8 mouse cellular contexts compared by ENCODE assay signal in the genomic region with DNA sequence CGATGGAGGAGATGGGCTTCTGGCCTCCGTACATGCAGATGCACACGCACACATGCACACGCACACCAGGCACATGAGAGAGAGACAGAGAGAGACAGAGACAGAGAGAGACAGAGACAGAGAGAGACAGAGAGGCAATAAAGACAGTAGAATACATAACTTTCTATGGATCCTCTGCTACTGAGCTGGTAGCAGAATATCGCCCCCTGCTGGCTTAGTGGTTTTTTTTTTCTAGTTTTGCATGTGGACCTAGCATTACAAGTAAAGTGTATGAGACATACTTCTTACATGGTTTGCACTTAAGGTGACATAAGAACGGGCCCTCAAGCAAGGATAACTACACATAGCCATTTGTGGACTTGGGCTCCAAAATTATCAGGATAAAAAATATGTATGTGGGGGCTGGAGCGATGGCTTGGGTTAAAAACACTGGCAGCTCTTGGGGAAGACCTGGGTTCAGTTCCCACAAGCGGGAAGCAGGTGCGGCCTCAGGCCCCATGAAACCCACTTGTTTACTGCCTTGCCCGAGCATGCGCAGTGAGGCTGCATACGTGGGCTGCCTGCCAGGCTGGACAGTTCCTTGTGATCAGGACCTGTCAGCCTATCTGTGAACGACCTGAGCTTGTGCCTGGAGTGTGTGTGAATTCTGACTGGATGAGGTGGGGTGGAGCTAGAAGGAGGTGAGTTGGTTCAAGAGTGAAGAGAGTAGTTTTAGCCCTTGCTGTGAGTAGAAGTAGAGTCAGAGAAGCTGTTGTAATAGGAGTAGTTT.
DNase-seq lines count a peak whose midpoint lies in the region; ATAC-seq and TF ChIP-seq lines count a peak whose summit lies in the region.

No protein-coding gene starts in this region.

- H3K9me3 ChIP-seq in kidney, postnatal 0 days (replicated peaks; ENCODE audit: low read length): no peaks in the 10 kb centered on the region
- H3K9me3 ChIP-seq in kidney, embryonic 16.5 days (ENCODE audit: low read length): no peaks in the 10 kb centered on the region
- no peaks in the 10 kb centered on the region for H3K9me3 ChIP-seq in forebrain, embryonic 15.5 days

- no peaks in the 10 kb centered on the region for H3K36me3 ChIP-seq in kidney, postnatal 0 days (ENCODE audit: insufficient read depth, low read length)
- no peaks in the 10 kb centered on the region for H3K36me3 ChIP-seq in kidney, embryonic 16.5 days (ENCODE audit: insufficient read depth, low read length)
- no peaks in the 10 kb centered on the region for H3K36me3 ChIP-seq in forebrain, embryonic 15.5 days

- no peaks in the 10 kb centered on the region for H3K4me1 ChIP-seq in kidney, postnatal 0 days (replicated peaks; ENCODE audit: insufficient read depth, low read length)
- H3K4me1 ChIP-seq in kidney, embryonic 16.5 days (ENCODE audit: insufficient read depth, low read length): no peaks in the 10 kb centered on the region
- H3K4me1 ChIP-seq in forebrain, embryonic 15.5 days: no peaks in the 10 kb centered on the region

- peak; percentile 40 for DNase-seq in kidney, postnatal 0 days (ENCODE audit: low spot score)
- peak; percentile 47 for DNase-seq in CD4-positive helper T cell, adult 2 months (ENCODE audit: low read depth, low spot score)
- DNase-seq in R1 (ENCODE audit: low read depth, low spot score): peak; percentile 56
- peak; percentile 25 to 63 for DNase-seq in layer of hippocampus, postnatal 25 days (ENCODE audit: extremely low spot score in 1 of 2, low spot score in 1 of 2)
- peak; percentile 11 to 26 for DNase-seq in right cerebral cortex, postnatal 36 days (ENCODE audit: low spot score in 2 of 2)

- TF ChIP-seq CTCF in kidney, postnatal 0 days (IDR thresholded peaks at IDR 0.05; ENCODE audit: low read depth): peak; percentile 71

- H3K27me3 ChIP-seq in kidney, postnatal 0 days (ENCODE audit: insufficient read depth, low read length): no peaks in the 10 kb centered on the region
- H3K27me3 ChIP-seq in kidney, embryonic 16.5 days (ENCODE audit: insufficient read depth, low read length): no peaks in the 10 kb centered on the region
- no peaks in the 10 kb centered on the region for H3K27me3 ChIP-seq in forebrain, embryonic 15.5 days

- ATAC-seq in kidney, postnatal 0 days (replicated peaks; ENCODE audit: low FRiP score, low read depth): no peak
- no peak for ATAC-seq in kidney, embryonic 16.5 days (ENCODE audit: low FRiP score, low TSS enrichment)
- peak; percentile 84 for ATAC-seq in common myeloid progenitor, adult 5-6 weeks (replicated peaks; ENCODE audit: low read depth, poor library complexity, severe bottlenecking)
- no peak for ATAC-seq in forebrain, embryonic 15.5 days (replicated peaks)

- no peak overlapping the region for H3K27ac ChIP-seq in kidney, postnatal 0 days
- no peak overlapping the region for H3K27ac ChIP-seq in kidney, embryonic 16.5 days (ENCODE audit: low read length)
- no peak overlapping the region for H3K27ac ChIP-seq in forebrain, embryonic 15.5 days (replicated peaks)

- no peak overlapping the region for H3K4me2 ChIP-seq in kidney, postnatal 0 days (ENCODE audit: low read length)
- H3K4me2 ChIP-seq in kidney, embryonic 16.5 days (replicated peaks; ENCODE audit: low read depth, low read length): no peak overlapping the region
- no peak overlapping the region for H3K4me2 ChIP-seq in forebrain, embryonic 15.5 days (replicated peaks)

- WGBS in kidney, postnatal 0 days: 73% methylated on average over 13 of the region's 13 CpGs
- 76% methylated on average over 13 of the region's 13 CpGs for WGBS in kidney, embryonic 16.5 days
- 79% methylated on average over 13 of the region's 13 CpGs for WGBS in forebrain, embryonic 15.5 days

- H3K4me3 ChIP-seq in kidney, postnatal 0 days (replicated peaks; ENCODE audit: low read depth, low read length): no peak overlapping the region
- no peak overlapping the region for H3K4me3 ChIP-seq in kidney, embryonic 16.5 days (ENCODE audit: low read length)
- H3K4me3 ChIP-seq in forebrain, embryonic 15.5 days: no peak overlapping the region

- no peak overlapping the region for H3K9ac ChIP-seq in kidney, postnatal 0 days (ENCODE audit: low read depth, low read length)
- H3K9ac ChIP-seq in kidney, embryonic 16.5 days (replicated peaks; ENCODE audit: low read length): no peak overlapping the region
- H3K9ac ChIP-seq in forebrain, embryonic 15.5 days (replicated peaks): no peak overlapping the region
